Mouse (Mus musculus): ENCODE results near the gene Cdhr3. TPM values are rescaled to one million over a fixed set of nuclear protein-coding genes. Genes with fewer than 3 reads are reported as not detected.

Cdhr3 gene
- polyA plus RNA-seq, 2 experiments: 0.32 to 1.5 TPM

DNA sequence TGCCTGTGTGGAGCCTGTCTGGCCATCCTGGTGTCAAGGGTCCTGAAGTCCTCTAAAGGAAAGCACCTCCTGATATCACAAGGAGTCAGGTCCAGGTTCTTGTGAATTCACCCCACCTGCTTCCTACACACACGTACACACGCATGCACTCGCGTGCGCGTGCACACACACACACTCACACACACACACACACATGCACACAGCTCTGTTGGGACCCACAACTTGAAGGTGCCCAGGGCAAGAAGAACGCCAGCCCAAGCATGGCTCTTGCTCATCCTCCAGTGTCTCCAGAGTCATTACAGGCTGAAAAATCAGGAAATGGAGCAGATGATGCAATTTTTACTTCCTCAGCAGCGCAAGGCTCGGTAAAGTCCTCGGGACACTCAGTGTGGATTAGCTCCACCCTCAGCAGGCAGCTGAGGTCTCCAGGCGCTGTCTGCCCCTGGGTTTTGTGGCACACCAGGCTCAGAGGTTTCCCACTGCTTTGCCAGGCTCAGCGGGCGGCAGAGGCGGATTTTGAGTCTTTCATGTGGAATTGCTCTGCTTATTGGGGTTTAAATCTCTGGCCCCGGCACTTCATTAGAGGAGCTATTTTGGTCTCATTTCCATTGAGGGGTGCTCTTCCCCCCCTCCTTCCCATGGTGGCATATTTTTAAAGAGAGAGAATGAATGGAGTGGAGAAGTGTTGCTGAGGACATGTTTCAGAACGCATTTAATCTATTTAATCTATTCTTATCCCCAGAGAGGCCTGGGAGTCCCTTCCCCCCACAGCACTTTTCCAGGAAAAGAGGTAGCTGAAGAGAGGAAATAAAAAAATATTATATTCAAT lies 46.9 kb downstream of the Cdhr3 start:
- Histone ChIP-seq H3K27ac (replicated peaks; ENCODE audit: low read depth, low read length) (no peak overlapping the region), H3K4me3 (replicated peaks; ENCODE audit: low read length) (no peak overlapping the region), H3K4me1 (ENCODE audit: control insufficient read depth, insufficient read depth, low read length) (peaks cover 8% of the 10 kb centered on the region; the same call in 1 of the 2 replicates), H3K9ac (ENCODE audit: low read depth, low read length, severe bottlenecking) (no peak overlapping the region), H3K4me2 (replicated peaks; ENCODE audit: low read depth, low read length, severe bottlenecking) (0 out of 2 replicates have a peak overlapping the region, but pooled peaks have one; percentile 17), H3K9me3 (ENCODE audit: control insufficient read depth, low read length) (no peaks in the 10 kb centered on the region), H3K36me3 (ENCODE audit: control insufficient read depth, insufficient read depth, low read length) (no peaks in the 10 kb centered on the region), H3K27me3 (ENCODE audit: control insufficient read depth, insufficient read depth, low read length) (no peaks in the 10 kb centered on the region)
- 46% methylated on average over 16 of the region's 16 CpGs for WGBS
- no peak for DNase-seq (ENCODE audit: low spot score)
- no peak for TF ChIP-seq POLR2A (IDR thresholded peaks at IDR 0.05; ENCODE audit: borderline replicate concordance, extremely low read depth, insufficient read depth, insufficient read length)
- no peak for ATAC-seq (ENCODE audit: low FRiP score, low read depth)

DNA sequence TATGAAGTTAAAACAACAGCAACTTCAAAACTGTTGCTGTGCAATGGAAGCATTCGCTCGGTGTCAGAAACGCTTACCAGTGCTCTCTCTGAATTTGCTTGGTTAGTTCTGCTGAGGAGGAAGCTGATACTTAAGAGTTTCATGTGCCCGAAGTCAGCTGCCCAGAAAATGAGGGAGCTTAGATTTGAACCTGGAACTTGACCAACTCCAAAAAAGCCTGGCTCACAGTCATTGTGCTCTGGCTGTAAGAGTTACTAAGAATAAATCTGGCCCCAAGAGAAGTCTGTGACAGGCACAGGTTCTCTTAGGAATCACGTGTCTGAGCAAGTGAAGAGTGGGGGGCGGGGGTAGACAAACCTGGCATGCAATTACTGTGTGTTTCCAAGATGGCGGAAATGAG lies 51.2 kb downstream of the Cdhr3 start:
- ATAC-seq (ENCODE audit: low FRiP score, low read depth) (no peak), DNase-seq (ENCODE audit: low spot score) (no peak)
- Histone ChIP-seq H3K9ac (ENCODE audit: low read depth, low read length, severe bottlenecking) (no peak overlapping the region), H3K9me3 (ENCODE audit: control insufficient read depth, low read length) (no peaks in the 10 kb centered on the region), H3K4me1 (ENCODE audit: control insufficient read depth, insufficient read depth, low read length) (peaks cover 8% of the 10 kb centered on the region; the same call in 1 of the 2 replicates), H3K27me3 (ENCODE audit: control insufficient read depth, insufficient read depth, low read length) (no peaks in the 10 kb centered on the region), H3K4me3 (replicated peaks; ENCODE audit: low read length) (no peak overlapping the region), H3K27ac (replicated peaks; ENCODE audit: low read depth, low read length) (no peak overlapping the region), H3K4me2 (replicated peaks; ENCODE audit: low read depth, low read length, severe bottlenecking) (no peak overlapping the region), H3K36me3 (ENCODE audit: control insufficient read depth, insufficient read depth, low read length) (no peaks in the 10 kb centered on the region)
- whole genome bisulfite sequencing: 84% methylated on average over 7 of the region's 7 CpGs
- TF ChIP-seq POLR2A (IDR thresholded peaks at IDR 0.05; ENCODE audit: borderline replicate concordance, extremely low read depth, insufficient read depth, insufficient read length): no peak

DNA sequence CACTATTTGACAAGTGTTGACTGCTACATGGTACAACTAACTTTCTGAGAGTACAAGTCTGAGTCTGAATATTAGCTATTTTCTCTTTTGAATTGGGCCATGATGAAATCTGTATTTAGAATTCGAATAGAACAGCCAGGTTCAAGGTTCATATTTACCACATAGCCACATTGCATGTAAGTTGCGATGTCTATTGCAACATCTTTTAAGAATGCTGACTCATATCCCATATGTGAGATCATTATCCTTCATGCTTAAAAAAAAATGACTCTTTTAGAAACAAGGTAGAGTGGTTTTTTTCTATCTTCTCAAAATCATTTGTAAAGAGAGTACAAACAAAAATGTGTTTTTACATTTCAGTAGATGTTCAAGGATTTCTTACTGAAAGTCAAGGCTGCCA lies 51.9 kb downstream of the Cdhr3 start:
- no peak overlapping the region for H3K4me2 ChIP-seq (replicated peaks; ENCODE audit: low read depth, low read length, severe bottlenecking)
- no peak overlapping the region for H3K9ac ChIP-seq (ENCODE audit: low read depth, low read length, severe bottlenecking)
- no peak overlapping the region for H3K4me3 ChIP-seq (replicated peaks; ENCODE audit: low read length)
- H3K27ac ChIP-seq (replicated peaks; ENCODE audit: low read depth, low read length): no peak overlapping the region
- no peaks in the 10 kb centered on the region for H3K36me3 ChIP-seq (ENCODE audit: control insufficient read depth, insufficient read depth, low read length)
- no peak for TF ChIP-seq POLR2A (IDR thresholded peaks at IDR 0.05; ENCODE audit: borderline replicate concordance, extremely low read depth, insufficient read depth, insufficient read length)
- DNase-seq (ENCODE audit: low spot score) (no peak), ATAC-seq (ENCODE audit: low FRiP score, low read depth) (no peak)
- 83% methylated on average over 2 of the region's 2 CpGs for WGBS
- H3K27me3 ChIP-seq (ENCODE audit: control insufficient read depth, insufficient read depth, low read length): no peaks in the 10 kb centered on the region
- peaks cover 10% of the 10 kb centered on the region for H3K4me1 ChIP-seq (ENCODE audit: control insufficient read depth, insufficient read depth, low read length)
- no peaks in the 10 kb centered on the region for H3K9me3 ChIP-seq (ENCODE audit: control insufficient read depth, low read length)

DNA sequence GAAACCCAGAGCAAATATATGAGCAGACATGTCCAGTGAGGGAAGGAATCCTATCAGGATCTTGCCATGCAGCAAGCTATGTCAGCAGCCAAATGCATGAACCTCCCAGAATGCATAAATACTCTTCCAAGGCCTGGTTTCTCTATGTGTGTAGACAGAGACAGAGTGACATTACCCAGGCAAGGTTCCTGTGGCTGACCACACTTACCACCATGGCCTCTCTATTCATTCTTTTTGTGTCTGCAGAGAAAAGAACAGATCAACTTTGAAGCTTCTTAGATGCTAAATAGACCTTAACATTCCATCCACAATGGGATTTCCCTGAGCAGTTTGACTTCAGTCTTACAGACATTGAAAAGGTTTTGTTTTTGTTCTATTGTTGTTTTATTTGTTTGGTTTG lies 54.0 kb downstream of the Cdhr3 start:
- no peaks in the 10 kb centered on the region for H3K36me3 ChIP-seq (ENCODE audit: control insufficient read depth, insufficient read depth, low read length)
- no peak overlapping the region for H3K4me3 ChIP-seq (replicated peaks; ENCODE audit: low read length)
- no peak overlapping the region for H3K9ac ChIP-seq (ENCODE audit: low read depth, low read length, severe bottlenecking)
- no peak for ATAC-seq (ENCODE audit: low FRiP score, low read depth)
- no peaks in the 10 kb centered on the region for H3K27me3 ChIP-seq (ENCODE audit: control insufficient read depth, insufficient read depth, low read length)
- H3K4me2 ChIP-seq (replicated peaks; ENCODE audit: low read depth, low read length, severe bottlenecking): no peak overlapping the region
- H3K9me3 ChIP-seq (ENCODE audit: control insufficient read depth, low read length): no peaks in the 10 kb centered on the region
- peaks cover 15% of the 10 kb centered on the region for H3K4me1 ChIP-seq (ENCODE audit: control insufficient read depth, insufficient read depth, low read length)
- DNase-seq (ENCODE audit: low spot score): no peak
- no peak overlapping the region for H3K27ac ChIP-seq (replicated peaks; ENCODE audit: low read depth, low read length)
- TF ChIP-seq POLR2A (IDR thresholded peaks at IDR 0.05; ENCODE audit: borderline replicate concordance, extremely low read depth, insufficient read depth, insufficient read length): no peak

DNA sequence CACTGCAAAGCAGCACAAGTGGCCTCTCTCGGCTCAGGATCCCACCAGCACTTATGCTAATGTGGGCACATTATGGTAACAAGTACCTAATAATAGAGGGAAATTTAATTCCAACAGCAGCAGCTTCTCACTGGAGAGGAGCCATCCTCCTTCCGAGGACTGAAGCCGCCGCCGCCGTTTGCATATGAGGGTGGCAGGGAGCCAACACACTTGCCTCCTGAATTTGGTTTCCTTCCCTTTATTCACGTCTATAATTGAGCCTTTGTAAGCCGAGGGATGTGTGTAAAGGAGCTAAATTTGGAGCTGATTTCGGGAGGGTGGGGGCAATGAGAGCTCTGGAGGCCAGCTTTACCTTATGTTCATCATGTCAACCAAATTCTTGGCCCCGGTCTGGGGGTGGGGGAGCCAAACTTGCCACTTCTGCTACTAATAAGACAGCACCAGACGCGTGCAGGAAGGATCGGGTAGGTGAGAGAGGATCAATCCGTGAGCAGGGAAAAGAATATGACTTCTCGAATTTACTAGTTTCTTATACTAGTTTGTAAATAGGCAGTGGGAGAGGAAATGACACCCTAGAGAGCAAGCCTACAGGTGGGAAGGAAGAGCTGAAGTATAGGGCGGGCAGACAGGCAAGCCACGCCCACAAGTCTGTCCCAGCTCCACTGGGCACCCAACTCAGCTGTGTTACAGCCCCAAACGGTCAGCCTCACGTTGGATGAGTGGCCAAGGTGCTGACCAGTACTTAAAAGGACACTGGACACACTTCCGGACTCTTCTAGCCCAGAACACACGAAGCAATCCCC lies 56.8 kb downstream of the Cdhr3 start:
- ATAC-seq (ENCODE audit: low FRiP score, low read depth) (peak; percentile 81), DNase-seq (ENCODE audit: low spot score) (peak; percentile 84)
- Histone ChIP-seq H3K4me3 (replicated peaks; ENCODE audit: low read length) (peak overlapping the region; percentile 11; the same call in 1 of the 2 replicates), H3K4me2 (replicated peaks; ENCODE audit: low read depth, low read length, severe bottlenecking) (peak overlapping the region; percentile 36), H3K27ac (replicated peaks; ENCODE audit: low read depth, low read length) (peak overlapping the region; percentile 43; the same call in 1 of the 2 replicates), H3K27me3 (ENCODE audit: control insufficient read depth, insufficient read depth, low read length) (no peaks in the 10 kb centered on the region), H3K36me3 (ENCODE audit: control insufficient read depth, insufficient read depth, low read length) (no peaks in the 10 kb centered on the region), H3K9me3 (ENCODE audit: control insufficient read depth, low read length) (no peaks in the 10 kb centered on the region), H3K9ac (ENCODE audit: low read depth, low read length, severe bottlenecking) (no peak overlapping the region), H3K4me1 (ENCODE audit: control insufficient read depth, insufficient read depth, low read length) (peaks cover 15% of the 10 kb centered on the region)
- no peak for TF ChIP-seq POLR2A (IDR thresholded peaks at IDR 0.05; ENCODE audit: borderline replicate concordance, extremely low read depth, insufficient read depth, insufficient read length)
- 15% methylated on average over 21 of the region's 21 CpGs for WGBS
